In genomic region chr11:57952619-57953018, GRCm38 (mm10) we compare ENCODE assay signal across 16 mouse cellular contexts. TPM values are rescaled to one million over a fixed set of nuclear protein-coding genes. Genes with fewer than 3 reads are reported as not detected.
DNase-seq lines count a peak whose midpoint lies in the region; ATAC-seq and TF ChIP-seq lines count a peak whose summit lies in the region.
"Had no signal": no experiment of that assay in that cellular context is flagged by ENCODE, and none has a peak within 500 bp of the region (broad histone marks: within the 10 kb centered on the region; RNA-seq: fewer than 3 reads in every experiment).

No protein-coding gene starts in this region.

- TF ChIP-seq EP300 in CH12.LX (IDR thresholded peaks at IDR 0.05; ENCODE audit: low read length) = peak; percentile 92

- H3K27me3 ChIP-seq in heart, embryonic 16.5 days (ENCODE audit: control insufficient read depth, insufficient read depth, low read length) = no peaks in the 10 kb centered on the region
- no peaks in the 10 kb centered on the region for H3K27me3 ChIP-seq in CH12.LX (replicated peaks)
- no peaks in the 10 kb centered on the region for H3K27me3 ChIP-seq in intestine, embryonic 15.5 days (replicated peaks)
- H3K27me3 ChIP-seq: forebrain, embryonic 12.5 days; hindbrain, embryonic 12.5 days; limb, embryonic 15.5 days; megakaryocyte, embryonic 14.5 days; neural tube, embryonic 12.5 days had no signal

- no peak for DNase-seq in heart, postnatal 14 days
- DNase-seq in CH12.LX (ENCODE audit: extremely low read depth) = peak; percentile 93
- no peak for DNase-seq in adrenal gland, adult 8-10 months
- DNase-seq in frontal cortex, postnatal 36 days (ENCODE audit: low spot score in 2 of 2) = no peak
- DNase-seq: gastrocnemius, postnatal 25 days; kidney, postnatal 14 days; right cerebral cortex, postnatal 25 days had no signal

- no peaks in the 10 kb centered on the region for H3K9me3 ChIP-seq in heart, embryonic 16.5 days (replicated peaks; ENCODE audit: control insufficient read depth, low read length)
- no peaks in the 10 kb centered on the region for H3K9me3 ChIP-seq in CH12.LX (replicated peaks; ENCODE audit: low read length)
- no peaks in the 10 kb centered on the region for H3K9me3 ChIP-seq in intestine, embryonic 15.5 days
- H3K9me3 ChIP-seq: forebrain, embryonic 12.5 days; hindbrain, embryonic 12.5 days; limb, embryonic 15.5 days; megakaryocyte, embryonic 14.5 days; neural tube, embryonic 12.5 days had no signal

- no peak overlapping the region for H3K4me2 ChIP-seq in heart, embryonic 16.5 days (ENCODE audit: low read depth, low read length)
- H3K4me2 ChIP-seq in CH12.LX (ENCODE audit: insufficient read depth, low read depth, poor library complexity, severe bottlenecking) = peak overlapping the region; percentile 93
- no peak overlapping the region for H3K4me2 ChIP-seq in intestine, embryonic 15.5 days (replicated peaks)
- H3K4me2 ChIP-seq: forebrain, embryonic 12.5 days; hindbrain, embryonic 12.5 days; limb, embryonic 15.5 days; neural tube, embryonic 12.5 days had no signal

- 0 out of 2 replicates have a peak, but pooled peaks have one; percentile 42 for ATAC-seq in heart, embryonic 16.5 days (replicated peaks; ENCODE audit: extremely low read depth, insufficient read depth, low FRiP score)
- ATAC-seq in inflammation-experienced regulatory T-cells, adult 6 months = peak; percentile 82
- ATAC-seq in neutrophil, adult 5-6 weeks (ENCODE audit: extremely low read depth, insufficient number of reproducible peaks, low FRiP score, poor library complexity, severe bottlenecking) = peak; percentile 33; the same call in 1 of the 2 replicates
- ATAC-seq in intestine, embryonic 15.5 days = no peak; the same call in 1 of the 2 replicates

- in situ Hi-C loops in CH12.LX (cut with MboI; ENCODE audit: low pct_ligation_motif_present, low pct_unique_long_range_greater_than_20kb, low sequenced_read_pairs) = loop anchor here (10.0 kb wide), 2 partner anchors 282 to 352 kb away; partner anchors contain the start of gene Zfp692

- H3K4me1 ChIP-seq in heart, embryonic 16.5 days (ENCODE audit: control insufficient read depth, insufficient read depth, low read length) = 0 out of 2 replicates have a peak, but pooled peaks cover 2% of the 10 kb centered on the region
- H3K4me1 ChIP-seq in CH12.LX (ENCODE audit: control insufficient read depth in 1 of 2, insufficient read depth in 2 of 2) = peaks cover 16 to 63% of the 10 kb centered on the region in 2 experiments
- peaks cover 4% of the 10 kb centered on the region; the same call in 1 of the 2 replicates for H3K4me1 ChIP-seq in intestine, embryonic 15.5 days (replicated peaks)
- H3K4me1 ChIP-seq: forebrain, embryonic 12.5 days; hindbrain, embryonic 12.5 days; limb, embryonic 15.5 days; neural tube, embryonic 12.5 days had no signal

- no peak overlapping the region for H3K27ac ChIP-seq in heart, embryonic 16.5 days (ENCODE audit: low read length)
- peak overlapping the region; percentile 94 for H3K27ac ChIP-seq in CH12.LX (ENCODE audit: insufficient read depth, low read depth)
- no peak overlapping the region for H3K27ac ChIP-seq in intestine, embryonic 15.5 days
- H3K27ac ChIP-seq: forebrain, embryonic 12.5 days; hindbrain, embryonic 12.5 days; limb, embryonic 15.5 days; neural tube, embryonic 12.5 days had no signal

- intact Hi-C loops in heart, postnatal 14 days (cut with DNase I) = loop anchor here (10.0 kb wide), 1 partner anchor 272 kb away; no protein-coding TSS in a partner anchor

- H3K9ac ChIP-seq in heart, embryonic 16.5 days (ENCODE audit: low read length) = no peak overlapping the region
- no peak overlapping the region for H3K9ac ChIP-seq in CH12.LX (ENCODE audit: insufficient read depth, low read depth)
- no peak overlapping the region for H3K9ac ChIP-seq in intestine, embryonic 15.5 days
- H3K9ac ChIP-seq: forebrain, embryonic 12.5 days; hindbrain, embryonic 12.5 days; limb, embryonic 15.5 days; neural tube, embryonic 12.5 days had no signal

- no peak for TF ChIP-seq CTCF in CH12.LX (conservative IDR thresholded peaks at IDR 0.05 in 1 of 2, IDR thresholded peaks at IDR 0.05 in 1 of 2; ENCODE audit: low read depth in 2 of 2, low read length in 2 of 2)

- no peak overlapping the region for H3K4me3 ChIP-seq in heart, embryonic 16.5 days (ENCODE audit: low read length)
- H3K4me3 ChIP-seq in CH12.LX (replicated peaks in 1 of 3; ENCODE audit: low read depth in 2 of 3, low read length in 2 of 3, poor library complexity in 1 of 3) = peak overlapping the region in 1 of 3 experiments; percentile 9
- no peak overlapping the region for H3K4me3 ChIP-seq in intestine, embryonic 15.5 days (replicated peaks)
- H3K4me3 ChIP-seq: forebrain, embryonic 12.5 days; hindbrain, embryonic 12.5 days; limb, embryonic 15.5 days; megakaryocyte, embryonic 14.5 days; neural tube, embryonic 12.5 days had no signal

- peak; percentile 48; the same call in 1 of the 2 replicates for TF ChIP-seq POLR2A in CH12.LX (IDR thresholded peaks at IDR 0.05; ENCODE audit: low read depth, low read length)

- dilution Hi-C loops in CH12.LX (cut with MboI; ENCODE audit: extremely low pct_ligation_motif_present, extremely low pct_unique_long_range_greater_than_20kb, low sequenced_read_pairs) = no loop called here

- no peaks in the 10 kb centered on the region for H3K79me2 ChIP-seq in CH12.LX (replicated peaks; ENCODE audit: control insufficient read depth, extremely low read depth, insufficient read depth, poor library complexity, severe bottlenecking)

- peak; percentile 5 for TF ChIP-seq RAD21 in CH12.LX (IDR thresholded peaks at IDR 0.05; ENCODE audit: low read depth, low read length)

- no peaks in the 10 kb centered on the region for H3K36me3 ChIP-seq in heart, embryonic 16.5 days (ENCODE audit: control insufficient read depth, insufficient read depth)
- H3K36me3 ChIP-seq in CH12.LX (replicated peaks in 1 of 2; ENCODE audit: control insufficient read depth in 1 of 2, insufficient read depth in 1 of 2, low read length in 1 of 2) = no peaks in the 10 kb centered on the region
- H3K36me3 ChIP-seq in intestine, embryonic 15.5 days = no peaks in the 10 kb centered on the region
- H3K36me3 ChIP-seq: forebrain, embryonic 12.5 days; hindbrain, embryonic 12.5 days; limb, embryonic 15.5 days; neural tube, embryonic 12.5 days had no signal

- 57% methylated on average over 3 of the region's 3 CpGs for WGBS in heart, embryonic 16.5 days
- WGBS in intestine, embryonic 15.5 days = 75% methylated on average over 3 of the region's 3 CpGs

TF ChIP-seq in CH12.LX, 34 proteins besides CTCF, POLR2A, EP300 and RAD21 (continues in another document):
- TF ChIP-seq MAFK (IDR thresholded peaks at IDR 0.05; ENCODE audit: insufficient replicate concordance, low read length) = 0 out of 2 replicates have a peak, but pooled peaks have one; percentile 25
- peak; percentile 69 for TF ChIP-seq ELF1 (IDR thresholded peaks at IDR 0.05; ENCODE audit: low read depth, low read length)
- peak; percentile 69; the same call in 1 of the 2 replicates for TF ChIP-seq MXI1 (IDR thresholded peaks at IDR 0.05; ENCODE audit: low read depth, low read length)
- TF ChIP-seq SIN3A (IDR thresholded peaks at IDR 0.05; ENCODE audit: low read length) = peak; percentile 44
- no peak for TF ChIP-seq GABPA (IDR thresholded peaks at IDR 0.05; ENCODE audit: insufficient replicate concordance, low read depth, low read length)
- peak; percentile 97 for TF ChIP-seq JUN (IDR thresholded peaks at IDR 0.05; ENCODE audit: insufficient read depth, low read depth, low read length)
- no peak for TF ChIP-seq USF2 (conservative IDR thresholded peaks at IDR 0.05; ENCODE audit: low read depth, low read length)
- no peak for TF ChIP-seq USF1 (IDR thresholded peaks at IDR 0.05; ENCODE audit: low read depth, low read length)
- no peak for TF ChIP-seq NRF1 (IDR thresholded peaks at IDR 0.05; ENCODE audit: low read depth, low read length)
- peak; percentile 15; the same call in 1 of the 2 replicates for TF ChIP-seq UBTF (IDR thresholded peaks at IDR 0.05; ENCODE audit: low read depth, low read length)
- TF ChIP-seq IRF4 (IDR thresholded peaks at IDR 0.05; ENCODE audit: low read depth, low read length) = peak; percentile 78
- no peak; the same call in 1 of the 2 replicates for TF ChIP-seq TBP (conservative IDR thresholded peaks at IDR 0.05; ENCODE audit: low read depth, low read length)
- TF ChIP-seq ZNF384 (IDR thresholded peaks at IDR 0.05; ENCODE audit: low read depth, low read length) = no peak
- peak; percentile 98 for TF ChIP-seq TCF12 (IDR thresholded peaks at IDR 0.05; ENCODE audit: low read depth, low read length)
- TF ChIP-seq HCFC1 (IDR thresholded peaks at IDR 0.05; ENCODE audit: low read depth, low read length) = peak; percentile 42
- peak; percentile 100 for TF ChIP-seq MEF2A (IDR thresholded peaks at IDR 0.05; ENCODE audit: borderline replicate concordance, low read depth, low read length)
- TF ChIP-seq E2F4 (IDR thresholded peaks at IDR 0.05; ENCODE audit: insufficient replicate concordance, low read depth, low read length) = no peak
- TF ChIP-seq ETS1 (conservative IDR thresholded peaks at IDR 0.05; ENCODE audit: low read depth, low read length) = peak; percentile 99
- peak; percentile 83 for TF ChIP-seq JUND (conservative IDR thresholded peaks at IDR 0.05; ENCODE audit: low read depth, low read length)
- TF ChIP-seq ZC3H11A (IDR thresholded peaks at IDR 0.05; ENCODE audit: low read depth, low read length) = no peak
- peak; percentile 95; the same call in 1 of the 2 replicates for TF ChIP-seq RCOR1 (conservative IDR thresholded peaks at IDR 0.05; ENCODE audit: low read depth, low read length)
- TF ChIP-seq ZKSCAN1 (IDR thresholded peaks at IDR 0.05; ENCODE audit: borderline replicate concordance, low read depth, low read length) = no peak
- TF ChIP-seq SMC3 (IDR thresholded peaks at IDR 0.05; ENCODE audit: low read depth, low read length) = peak; percentile 24; the same call in 1 of the 2 replicates
- TF ChIP-seq CHD2 (IDR thresholded peaks at IDR 0.05; ENCODE audit: low read length) = peak; percentile 64; the same call in 1 of the 2 replicates
- no peak for TF ChIP-seq NELFE (IDR thresholded peaks at IDR 0.05; ENCODE audit: low read depth, low read length)

RNA-seq across cellular contexts. Expression of gene Larp1, which starts 56.2 kb away (rescaled TPM):
- polyA plus RNA-seq in heart, embryonic 16.5 days (2015; fragmentation: Nextera tagmentation; extraction: Ambion mirVana) = 12.1 and 12.9 TPM in 2 replicates
- total RNA-seq in heart, postnatal 14 days (2021) = 10 to 100 TPM; 49.8 to 52.8 TPM
- 94.1 and 106 TPM in 2 replicates for total RNA-seq in CH12.LX (2012; rRNA removed)
- 33.4 and 38.2 TPM in 2 replicates for total RNA-seq in CH12.LX (2014; rRNA removed)
- polyA plus RNA-seq in CH12.LX (2012; ENCODE audit: insufficient read length, low read depth) = 222 and 284 TPM in 2 replicates
- polyA plus RNA-seq in inflammation-experienced regulatory T-cells, adult 6 months (2017; shearing (Covaris generic)) = 10 to 100 TPM; 21.0 to 29.3 (median 24.1) TPM
- total RNA-seq in neutrophil, adult 5-6 weeks (2017) = 37.7 and 42.5 TPM in 2 replicates
- 21.1 and 23.5 TPM in 2 replicates for polyA plus RNA-seq in intestine, embryonic 15.5 days (2015; fragmentation: Nextera tagmentation; extraction: Ambion mirVana)
- 100 to 1,000 TPM in 3 of 4 experiments, 10 to 100 TPM in 1; 95.7 to 109 (median 104) TPM for total RNA-seq in adrenal gland, adult 8-10 months (2022)
